Mouse (Mus musculus): Measurements from ENCODE around the gene Cflar.
"Not testable (repeated sequence)": the region's sequence is repeated elsewhere in the genome, so short reads cannot be mapped to it uniquely, and the experiment has no call there.

- not testable (repeated sequence) for TF ChIP-seq GATA1 (IDR thresholded peaks at IDR 0.05; ENCODE audit: borderline replicate concordance, low read length); FLI1 (IDR thresholded peaks at IDR 0.05; ENCODE audit: low read length)
Measured at GRCm38 (mm10) chr1:58766446-58766845, 55.1 kb downstream of the Cflar start.

Data from megakaryocyte, embryonic 14.5 days (primary cell).